Mouse (Mus musculus) sigmoid colon, adult 10 weeks (tissue): Measurements from ENCODE around the gene Slc2a8. TPM values are rescaled to one million over a fixed set of nuclear protein-coding genes. Genes with fewer than 3 reads are reported as not detected.

Source experiments
- polyA plus RNA-seq: library from polyadenylated mRNA; stranded (reverse); fragments of 350-450 nt; fragmentation: Illumina TruSeq; extraction: RNeasy Lipid Tissue Mini Kit (QIAGEN cat#74804); gene quantifications from one replicate; pipeline ENCODE4 v1.2.3, GENCODE M21; 2014; ENCODE audit warnings: low read depth, low replicate concordance

Gene Slc2a8
- polyA plus RNA-seq: not detected

DNA sequence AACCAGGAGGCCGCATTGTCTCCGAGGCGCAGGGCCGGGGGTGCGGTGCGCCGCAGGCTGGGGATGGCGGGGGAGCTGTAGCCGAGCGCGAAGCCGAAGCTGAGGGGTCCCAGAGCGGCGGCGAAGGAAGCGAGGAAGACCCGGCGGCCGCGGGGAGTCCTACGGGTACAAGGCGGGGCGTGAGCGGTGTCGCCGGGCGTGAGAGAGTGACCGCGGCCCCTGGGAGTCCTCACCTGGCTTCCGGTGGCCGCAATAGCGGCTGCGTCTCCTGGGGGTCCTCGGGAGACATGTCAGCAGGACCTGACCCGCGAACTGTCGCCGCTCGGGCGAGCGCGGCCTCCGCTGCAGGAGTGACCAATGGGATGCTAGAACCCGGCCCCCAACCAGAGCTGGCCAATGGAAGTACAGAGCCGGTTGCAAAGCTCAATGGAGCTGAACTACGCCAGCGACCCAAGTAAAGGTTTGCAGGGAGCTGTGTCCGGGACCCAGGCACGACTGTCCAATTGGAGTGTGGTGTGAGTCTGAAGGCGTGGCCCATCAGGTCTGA is at the start of gene Slc2a8:
Gene Slc2a8, minus strand, starts transcription at position 359 of the 547 bp plus-strand sequence.

DNA sequence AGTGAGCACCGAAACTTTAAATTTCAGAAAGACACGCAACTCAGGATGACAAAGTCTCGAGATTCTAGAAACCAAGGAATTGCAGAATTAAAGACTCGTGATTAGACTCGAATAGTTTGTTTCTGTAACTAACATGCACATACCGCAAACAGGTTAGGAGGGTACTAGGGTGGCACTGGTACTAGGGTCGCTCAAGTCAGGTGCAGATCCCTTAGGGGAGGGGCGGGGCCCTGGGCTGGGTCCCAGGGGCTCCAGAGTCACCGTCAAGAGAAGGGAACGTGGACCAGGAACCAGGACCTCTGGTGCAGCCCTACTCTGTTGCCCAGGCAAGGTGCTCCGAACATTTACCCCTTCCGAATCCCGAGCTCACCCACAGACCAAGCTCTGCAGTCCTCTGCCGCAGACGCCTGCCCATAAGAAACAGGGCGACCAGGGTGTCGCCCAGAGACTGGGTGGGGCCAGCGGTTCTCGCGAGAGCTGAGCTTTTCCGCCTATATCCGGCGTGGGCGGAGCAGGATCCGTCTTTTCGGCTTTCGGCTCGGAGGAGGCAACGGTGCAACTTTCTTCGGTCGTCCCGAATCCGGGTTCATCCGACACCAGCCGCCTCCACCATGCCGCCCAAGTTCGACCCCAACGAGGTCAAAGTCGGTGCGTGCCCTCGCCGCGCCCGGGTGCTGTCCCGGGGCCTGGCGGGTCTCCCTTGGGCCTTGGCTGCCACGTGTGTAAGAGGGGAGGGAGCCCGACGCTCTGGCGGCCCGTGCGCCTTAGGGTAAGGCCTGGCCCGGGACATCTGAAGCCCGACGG is 20.5 kb downstream of the Slc2a8 start, which contains the start of the genes Rpl12 and Lrsam1:
Gene Rpl12, plus strand, starts transcription at position 368 of the 804 bp plus-strand sequence.
Gene Lrsam1, minus strand, starts transcription at position 423 of the 804 bp plus-strand sequence.

Other genes starting within 250 kb of the Slc2a8 start
- gene 6330409D20Rik, start 241.1 kb downstream of the Slc2a8 start, polyA plus RNA-seq: not detected
- gene Tor2a, start 224.8 kb downstream of the Slc2a8 start, polyA plus RNA-seq: 1.7 TPM
- gene Ttc16, start 206.4 kb downstream of the Slc2a8 start, polyA plus RNA-seq: 0.41 TPM
- gene Ptrh1, start 206.3 kb downstream of the Slc2a8 start, polyA plus RNA-seq: 3.2 TPM
- gene Cfap157, start 197.7 kb downstream of the Slc2a8 start, polyA plus RNA-seq: not detected
- 12.2 TPM for gene Stxbp1, start 134.8 kb downstream of the Slc2a8 start, polyA plus RNA-seq
- gene Fam129b, start 106.0 kb downstream of the Slc2a8 start, polyA plus RNA-seq: 1.3 TPM
- 240 TPM for gene Rpl12, start 20.5 kb downstream of the Slc2a8 start, polyA plus RNA-seq
- 6.0 TPM for gene Lrsam1, start 20.5 kb downstream of the Slc2a8 start, polyA plus RNA-seq
- gene Garnl3, start 149.6 kb upstream of the Slc2a8 start, polyA plus RNA-seq: 2.3 TPM
- 11.2 TPM for gene Angptl2, start 234.0 kb upstream of the Slc2a8 start, polyA plus RNA-seq